Mouse (Mus musculus): ENCODE measurements around the gene Olfr455. TPM values are rescaled to one million over a fixed set of nuclear protein-coding genes. Genes with fewer than 3 reads are reported as not detected.

The Olfr455 gene
- polyA plus RNA-seq (2012; rRNA removed) = not detected in 2 replicates

GRCm38 (mm10) chr6:42547461-42547860, at the start of gene Olfr455:
Gene Olfr455 (minus strand): TSS chr6:42547587.

GRCm38 (mm10) chr6:42487114-42487513, 60.3 kb downstream of the Olfr455 start, which contains the start of gene Olfr456:
Gene Olfr456 (minus strand): TSS chr6:42487214.

Other genes with a start within 250 kb of the Olfr455 start
- gene Fam131b, start 222.9 kb downstream of the Olfr455 start, polyA plus RNA-seq (2012; rRNA removed) = 0.40 and 0.52 TPM in 2 replicates
- gene Zyx, start 198.0 kb downstream of the Olfr455 start, polyA plus RNA-seq (2012; rRNA removed) = 140 and 165 TPM in 2 replicates
- gene Epha1, start 174.3 kb downstream of the Olfr455 start, polyA plus RNA-seq (2012; rRNA removed) = 23.0 and 25.5 TPM in 2 replicates
- 0.27 TPM in 1 of 2 replicates, not detected in the other for gene Tas2r143, start 147.3 kb downstream of the Olfr455 start, polyA plus RNA-seq (2012; rRNA removed)
- gene Tas2r135, start 142.2 kb downstream of the Olfr455 start, polyA plus RNA-seq (2012; rRNA removed) = not detected in 2 replicates
- gene Tas2r126, start 113.1 kb downstream of the Olfr455 start, polyA plus RNA-seq (2012; rRNA removed) = not detected in 2 replicates
- not detected in 2 replicates for gene Olfr458, start 82.4 kb downstream of the Olfr455 start, polyA plus RNA-seq (2012; rRNA removed)
- gene Olfr457, start 71.3 kb downstream of the Olfr455 start, polyA plus RNA-seq (2012; rRNA removed) = not detected in 2 replicates
- not detected in 2 replicates for gene Olfr456, start 60.4 kb downstream of the Olfr455 start, polyA plus RNA-seq (2012; rRNA removed)
- not detected in 2 replicates for gene Tcaf3, start 50.1 kb upstream of the Olfr455 start, polyA plus RNA-seq (2012; rRNA removed)
- 3.1 and 4.4 TPM in 2 replicates for gene Tcaf2, start 97.7 kb upstream of the Olfr455 start, polyA plus RNA-seq (2012; rRNA removed)
- 10.1 and 10.5 TPM in 2 replicates for gene Tcaf1, start 162.5 kb upstream of the Olfr455 start, polyA plus RNA-seq (2012; rRNA removed)
- gene Olfr453, start 191.8 kb upstream of the Olfr455 start, polyA plus RNA-seq (2012; rRNA removed) = not detected in 2 replicates
- gene Olfr38, start 208.8 kb upstream of the Olfr455 start, polyA plus RNA-seq (2012; rRNA removed) = not detected in 2 replicates
- gene Olfr452, start 237.5 kb upstream of the Olfr455 start, polyA plus RNA-seq (2012; rRNA removed) = not detected in 2 replicates

Data from colon, adult 2 months (tissue).